Mouse (Mus musculus) c-Kit-negative CD71-positive TER-119-positive erythroid progenitor cells, embryonic 14.5 days (primary cell): ENCODE data around the gene Trim30a.
"Not testable (repeated sequence)": the region's sequence is repeated elsewhere in the genome, so short reads cannot be mapped to it uniquely, and the experiment has no call there.

Experiments used
- DNase-seq: peaks from one replicate; pipeline ENCODE4 v3.0.0-alpha.2; 2013; ENCODE audit warnings: low read depth, low spot score

Gene Trim30a

DNA sequence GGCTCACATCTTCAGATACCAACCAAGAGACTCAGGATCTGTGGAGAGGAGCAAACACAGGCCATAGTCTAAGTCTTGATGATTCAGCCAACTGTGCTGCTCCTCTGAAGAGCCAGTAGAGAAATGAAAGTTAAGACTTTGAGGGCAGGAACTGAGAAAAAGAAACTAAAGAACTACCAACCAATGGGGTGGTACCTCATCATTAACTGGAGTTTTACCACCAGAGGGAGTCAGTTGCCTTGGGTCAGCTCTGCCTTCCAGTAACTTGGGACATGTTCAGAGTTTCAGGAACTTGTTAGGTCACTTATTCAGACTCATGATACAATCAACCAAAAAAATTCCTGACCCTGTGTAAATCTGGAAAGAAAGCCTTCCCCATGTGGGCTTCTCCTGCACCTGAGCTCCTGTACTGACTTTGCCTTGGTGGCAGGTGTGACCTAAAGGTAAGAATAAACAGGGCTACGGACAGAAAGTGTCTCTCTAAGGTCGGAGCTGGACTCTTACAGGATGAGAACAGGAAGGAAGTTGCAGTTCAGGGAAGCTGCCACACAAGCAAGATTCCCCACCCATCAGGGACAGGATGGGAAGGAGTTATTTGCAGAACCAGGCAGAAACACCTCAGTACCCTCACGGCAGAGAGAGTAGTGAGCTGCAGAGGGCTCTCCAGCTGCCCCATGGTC is at the start of gene Trim30a:
Gene Trim30a, minus strand, starts transcription at position 129 of the 680 bp plus-strand sequence.
- no peak for DNase-seq

DNA sequence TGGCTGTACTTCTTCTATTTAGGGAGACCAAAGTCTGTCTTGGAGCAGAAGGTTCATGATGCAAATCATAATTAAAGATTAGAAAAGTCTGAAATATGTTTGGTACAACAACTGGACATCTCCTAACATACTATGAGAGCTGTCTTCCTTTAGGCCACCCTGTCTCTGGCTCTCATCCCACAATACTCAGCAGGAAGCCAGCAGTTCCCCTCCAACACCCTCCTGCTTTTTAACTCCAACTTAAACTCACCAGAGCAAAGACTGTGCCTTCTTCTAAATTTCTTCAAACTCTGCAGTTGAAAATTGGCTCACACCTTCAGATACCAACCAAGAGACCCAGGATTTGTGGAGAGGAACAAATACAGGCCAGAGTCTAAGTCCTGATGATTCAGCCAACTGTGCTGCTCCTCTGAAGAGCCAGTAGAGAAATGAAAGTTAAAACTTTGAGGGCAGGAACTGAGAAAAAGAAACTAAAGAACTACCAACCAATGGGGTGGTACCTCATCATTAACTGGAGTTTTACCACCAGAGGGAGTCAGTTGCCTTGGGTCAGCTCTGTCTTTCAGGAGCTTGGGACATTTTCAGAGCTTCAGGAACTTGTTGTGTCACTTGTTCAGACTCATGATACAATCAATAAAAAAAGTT is 42.5 kb upstream of the Trim30a start, which contains the start of gene Trim30d:
Gene Trim30d, minus strand, starts transcription at position 429 of the 645 bp plus-strand sequence.
- DNase-seq: not testable (repeated sequence)

DNA sequence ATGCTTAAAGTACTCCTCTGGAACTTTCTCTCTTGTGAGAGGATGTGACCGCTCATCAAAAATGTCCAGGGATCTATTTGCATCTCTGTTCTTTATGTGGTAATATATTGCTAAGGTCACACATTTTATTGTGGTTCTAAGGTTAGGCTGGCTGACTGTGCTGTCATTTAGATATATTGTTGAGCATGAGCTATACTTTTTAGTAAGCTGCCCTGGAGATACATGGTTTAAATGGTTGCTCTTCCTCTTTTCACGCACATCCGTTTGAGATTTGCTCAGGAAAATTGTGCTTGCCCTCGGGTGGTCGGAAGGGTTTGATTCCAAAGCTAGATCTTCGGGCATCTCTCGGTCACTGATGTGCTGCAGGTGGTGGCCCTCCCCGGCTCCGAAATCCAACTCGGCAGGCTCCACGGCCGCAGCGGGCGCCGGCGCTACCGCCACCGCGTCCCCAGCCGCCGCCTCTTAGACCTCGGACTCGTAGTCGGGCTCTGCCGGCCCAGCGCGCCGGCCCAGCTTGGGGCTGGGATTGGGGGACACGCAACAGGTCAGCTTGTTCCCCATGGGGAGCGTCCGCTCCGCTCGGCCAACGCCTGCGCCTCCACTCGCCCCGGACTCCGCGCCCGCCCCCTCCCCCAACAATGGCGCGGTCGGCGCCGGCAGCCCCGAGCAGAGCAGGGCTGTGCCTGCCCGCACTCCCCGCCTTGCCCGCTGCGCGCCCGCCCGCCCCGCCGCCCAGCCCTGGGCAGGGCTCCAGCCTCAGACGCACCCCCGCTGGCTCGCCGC is 36.8 kb upstream of the Trim30a start:
- no peak for DNase-seq

DNA sequence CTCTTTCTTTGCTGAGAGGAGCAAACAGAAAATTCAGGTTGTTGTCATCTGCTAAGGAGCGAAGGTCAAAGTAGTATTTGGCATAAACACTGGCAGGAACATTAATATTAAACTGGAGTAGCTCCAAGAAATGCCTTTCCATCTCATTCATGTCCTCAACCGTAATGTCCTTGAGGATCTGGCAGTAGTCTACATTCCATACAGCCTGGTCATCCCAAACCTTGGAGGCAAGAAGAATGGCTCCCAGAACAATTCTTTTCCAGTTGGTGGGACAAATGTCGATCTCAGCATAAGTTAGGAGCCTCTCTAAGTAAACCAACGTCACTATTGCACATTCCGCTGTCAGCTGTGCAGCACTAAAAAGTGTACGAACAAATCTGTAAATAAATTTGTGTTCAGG is 36.2 kb upstream of the Trim30a start:
- DNase-seq: not testable (repeated sequence)

DNA sequence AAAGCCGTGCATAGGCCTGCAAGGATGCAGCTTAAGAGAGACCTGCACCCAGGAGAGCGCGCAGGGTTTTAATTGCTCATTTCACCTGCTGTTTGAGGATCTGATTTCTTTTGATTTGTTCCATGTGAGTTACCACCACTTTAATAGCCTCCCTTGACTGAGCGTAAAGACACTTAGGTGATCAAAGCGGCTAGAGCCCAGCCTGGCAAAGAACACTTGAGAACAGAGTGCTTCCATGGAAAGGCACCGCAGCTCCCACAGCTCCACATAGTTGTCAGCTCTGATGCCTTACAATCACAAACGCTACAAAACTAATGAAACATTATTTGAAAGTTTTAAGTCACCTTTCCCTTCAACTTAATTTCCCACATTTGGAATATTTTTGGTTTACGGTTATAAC is 34.5 kb upstream of the Trim30a start:
- not testable (repeated sequence) for DNase-seq

DNA sequence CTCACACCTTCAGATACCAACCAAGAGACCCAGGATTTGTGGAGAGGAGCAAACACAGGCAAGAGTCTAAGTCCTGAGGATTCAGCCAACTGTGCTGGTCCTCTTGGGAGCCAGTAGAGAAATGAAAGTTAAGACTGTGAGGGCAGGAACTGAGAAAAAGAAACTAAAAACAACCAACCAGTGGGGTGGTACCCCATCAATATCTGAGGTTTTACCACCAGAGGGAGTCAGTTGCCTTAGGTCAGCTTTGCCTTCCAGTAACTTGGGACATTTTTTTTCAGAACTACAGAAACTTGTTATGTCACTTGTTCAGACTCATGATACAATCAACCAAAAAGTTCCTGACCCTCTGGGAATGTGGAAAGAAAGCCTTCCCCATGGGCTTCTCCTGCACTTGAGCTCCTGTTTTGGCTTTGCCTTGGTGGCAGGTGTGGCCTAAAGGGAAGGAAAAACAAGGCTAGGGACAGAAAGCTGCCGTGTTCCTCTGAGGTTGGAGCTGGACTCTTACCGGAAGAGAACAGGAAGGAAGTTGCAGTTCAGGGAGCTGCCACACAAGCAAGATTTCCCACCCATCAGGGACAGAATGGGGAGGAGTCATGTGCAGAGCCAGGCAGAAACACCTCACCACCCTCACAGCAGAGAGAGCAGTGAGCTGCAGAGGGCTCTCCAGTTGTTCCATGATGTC is 18.9 kb downstream of the Trim30a start:
- no peak for DNase-seq

DNA sequence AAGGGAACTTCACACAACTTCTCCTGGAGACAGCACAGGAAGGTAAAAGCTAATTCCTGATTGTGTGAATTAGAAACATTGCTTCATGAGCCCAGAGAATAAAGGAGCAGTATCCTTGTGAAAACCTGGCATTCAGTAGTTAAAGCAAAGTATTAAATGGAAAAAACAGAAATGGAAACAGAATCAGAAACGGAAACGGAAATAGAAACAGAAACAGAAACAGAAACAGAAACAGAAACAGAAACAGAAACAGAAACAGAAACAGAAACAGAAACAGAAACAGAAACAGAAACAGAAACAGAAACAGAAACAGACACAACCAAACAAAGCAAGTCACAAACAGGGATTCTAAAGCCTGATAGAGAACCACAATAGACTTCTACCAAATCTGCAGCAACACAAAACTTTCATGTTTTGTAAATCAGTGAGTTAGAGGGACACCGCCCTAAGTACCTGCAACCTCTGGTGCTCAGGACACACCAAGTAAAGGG is 60.5 kb downstream of the Trim30a start:
- DNase-seq: no peak

DNA sequence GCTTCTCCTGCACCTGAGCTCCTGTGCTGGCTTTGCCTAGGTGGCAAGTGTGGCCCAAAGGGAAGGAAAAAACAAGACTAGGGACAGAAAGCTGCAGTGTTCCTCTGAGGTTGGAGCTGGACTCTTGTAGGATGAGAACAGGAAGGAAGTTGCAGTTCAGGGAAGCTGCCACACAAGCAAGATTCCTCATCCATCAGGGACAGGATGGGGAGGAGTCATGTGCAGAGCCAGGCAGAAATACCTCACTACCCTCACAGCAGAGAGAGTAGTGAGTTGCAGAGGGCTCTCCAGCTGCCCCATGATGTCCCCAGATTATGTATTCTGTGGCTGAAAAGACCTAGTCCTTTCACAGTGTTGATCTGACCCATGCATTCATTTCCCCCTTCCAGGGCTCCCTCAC is 63.9 kb downstream of the Trim30a start:
- DNase-seq: no peak

DNA sequence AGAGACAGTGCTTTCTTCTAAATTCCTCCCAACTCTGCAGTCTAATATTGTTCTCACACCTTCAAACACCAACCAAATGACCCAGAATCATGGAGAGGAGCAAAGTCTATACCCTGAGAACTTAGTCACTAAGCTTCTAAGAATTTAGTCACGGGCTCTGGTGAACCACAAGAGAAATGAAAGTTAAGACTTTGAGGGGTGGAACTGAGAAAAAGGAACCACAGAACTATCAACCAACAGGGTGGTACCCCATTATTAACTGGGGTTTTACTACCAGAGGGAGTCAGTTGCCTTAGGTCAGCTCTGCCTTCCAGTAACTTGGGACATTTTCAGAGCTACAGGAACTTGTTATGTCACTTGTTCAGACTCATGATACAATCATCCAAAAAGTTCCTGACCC is 64.3 kb downstream of the Trim30a start, which contains the start of gene Trim30c:
Gene Trim30c, minus strand, starts transcription at position 140 of the 400 bp plus-strand sequence.
- no peak for DNase-seq

DNA sequence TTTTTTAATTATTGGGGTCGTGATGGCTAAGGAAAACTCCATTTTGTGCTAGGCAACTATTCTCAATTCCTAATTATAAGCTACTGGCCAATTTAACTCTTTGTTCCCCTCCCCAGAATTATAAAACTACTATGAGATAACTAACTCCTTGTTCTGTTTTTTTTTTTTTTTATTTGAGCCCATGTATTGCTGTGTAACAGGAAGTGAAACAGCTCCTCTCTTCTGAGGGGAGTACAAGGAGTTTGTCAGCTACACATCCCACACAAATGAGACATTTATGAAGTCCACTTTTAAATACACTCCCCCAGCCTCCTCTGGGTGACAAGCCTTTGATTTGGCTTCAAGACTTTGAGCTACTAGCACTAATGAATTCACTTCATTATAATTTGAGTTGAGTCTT is 66.5 kb downstream of the Trim30a start:
- no peak for DNase-seq

DNA sequence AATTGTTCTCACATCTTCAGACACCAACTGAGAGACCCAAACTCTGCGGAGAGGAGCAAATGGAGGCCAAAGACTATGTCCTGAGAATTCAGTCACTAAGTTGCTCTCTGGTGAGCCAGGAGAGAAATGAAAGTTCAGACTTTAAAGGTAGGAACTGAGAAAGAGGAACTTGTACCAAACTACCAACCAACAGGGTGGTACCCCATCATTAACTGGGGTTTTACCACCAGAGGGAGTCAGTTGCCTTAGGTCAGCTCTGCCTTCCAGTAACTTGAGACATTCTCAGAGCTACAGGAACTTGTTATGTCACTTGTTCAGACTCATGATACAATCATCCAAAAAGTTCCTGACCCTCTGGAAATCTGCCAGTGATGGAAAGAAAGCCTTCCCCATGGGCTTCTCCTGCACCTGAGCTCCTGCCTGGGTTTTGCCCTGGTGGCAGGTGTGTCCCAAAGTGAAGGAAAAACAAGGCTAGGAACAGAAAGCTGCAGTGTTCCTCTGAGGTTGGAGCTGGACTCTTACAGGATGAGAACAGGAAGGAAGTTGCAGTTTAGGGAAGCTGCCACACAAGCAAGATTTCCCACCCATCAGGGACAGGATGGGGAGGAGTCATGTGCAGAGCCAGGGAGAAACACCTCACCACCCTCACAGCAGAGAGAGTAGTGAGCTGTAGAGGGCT is 95.1 kb downstream of the Trim30a start, which contains the start of gene Trim30b:
Gene Trim30b, minus strand, starts transcription at position 149 of the 679 bp plus-strand sequence.
- no peak for DNase-seq

DNA sequence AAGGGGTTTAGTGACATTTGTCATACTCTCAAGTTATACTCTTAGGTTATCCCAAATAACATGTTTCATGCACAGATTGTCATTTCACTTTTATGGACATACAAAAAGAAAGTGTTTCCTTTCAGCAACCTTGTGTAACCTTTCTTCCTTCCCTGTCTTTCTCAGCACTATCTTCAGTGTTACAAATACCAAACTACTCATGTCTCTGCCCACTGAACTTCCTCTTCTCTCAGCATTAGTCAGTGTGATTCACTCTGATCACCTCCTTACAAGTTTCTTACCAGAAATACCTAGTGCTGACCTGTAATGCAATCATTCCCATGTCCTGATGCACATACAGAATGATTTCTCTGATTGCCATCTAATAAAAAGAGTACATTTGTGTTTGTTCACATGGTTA is 98.7 kb downstream of the Trim30a start:
- DNase-seq: no peak
